Mouse (Mus musculus) sigmoid colon, adult 10 weeks (tissue): Measurements from ENCODE around the gene Mfsd4b1. TPM values are rescaled to one million over a fixed set of nuclear protein-coding genes. Genes with fewer than 3 reads are reported as not detected.

Experiments
- polyA plus RNA-seq: library from polyadenylated mRNA; stranded (reverse); fragments of 350-450 nt; fragmentation: Illumina TruSeq; extraction: RNeasy Lipid Tissue Mini Kit (QIAGEN cat#74804); gene quantifications from one replicate; pipeline ENCODE4 v1.2.3, GENCODE M21; 2014; ENCODE audit warnings: low read depth, low replicate concordance

Gene Mfsd4b1
- polyA plus RNA-seq: not detected

GRCm38 (mm10) chr10:40024554-40025428, at the start of gene Mfsd4b1:
TSS of gene Mfsd4b1 (minus strand) at chr10:40025268.

GRCm38 (mm10) chr10:39986466-39986865, 38.6 kb downstream of the Mfsd4b1 start, which contains the start of gene Mfsd4b5:
TSS of gene Mfsd4b5 (minus strand) at chr10:39986646.

GRCm38 (mm10) chr10:39959761-39960440, 65.2 kb downstream of the Mfsd4b1 start, which contains the start of gene Mfsd4b3:
TSS of gene Mfsd4b3 (minus strand) at chr10:39960153.

Other genes starting within 250 kb of the Mfsd4b1 start
- gene Mfsd4b4, start 126.0 kb downstream of the Mfsd4b1 start, polyA plus RNA-seq: 3.2 TPM
- 0.25 TPM for gene Mfsd4b2, start 98.3 kb downstream of the Mfsd4b1 start, polyA plus RNA-seq
- 3.8 TPM for gene Mfsd4b3, start 65.1 kb downstream of the Mfsd4b1 start, polyA plus RNA-seq
- 0.82 TPM for gene Mfsd4b5, start 38.6 kb downstream of the Mfsd4b1 start, polyA plus RNA-seq
- gene Slc16a10, start 117.0 kb upstream of the Mfsd4b1 start, polyA plus RNA-seq: 8.7 TPM
- gene Rpf2, start 221.8 kb upstream of the Mfsd4b1 start, polyA plus RNA-seq: 60.5 TPM
- gene Gtf3c6, start 232.8 kb upstream of the Mfsd4b1 start, polyA plus RNA-seq: 81.2 TPM